Mouse (Mus musculus): ENCODE measurements around the gene Opn3. TPM values are rescaled to one million over a fixed set of nuclear protein-coding genes. Genes with fewer than 3 reads are reported as not detected.

Gene Opn3
- total and polyA plus RNA-seq, 3 experiments, result 0.89 to 2.9 (median 1.6) TPM

DNA sequence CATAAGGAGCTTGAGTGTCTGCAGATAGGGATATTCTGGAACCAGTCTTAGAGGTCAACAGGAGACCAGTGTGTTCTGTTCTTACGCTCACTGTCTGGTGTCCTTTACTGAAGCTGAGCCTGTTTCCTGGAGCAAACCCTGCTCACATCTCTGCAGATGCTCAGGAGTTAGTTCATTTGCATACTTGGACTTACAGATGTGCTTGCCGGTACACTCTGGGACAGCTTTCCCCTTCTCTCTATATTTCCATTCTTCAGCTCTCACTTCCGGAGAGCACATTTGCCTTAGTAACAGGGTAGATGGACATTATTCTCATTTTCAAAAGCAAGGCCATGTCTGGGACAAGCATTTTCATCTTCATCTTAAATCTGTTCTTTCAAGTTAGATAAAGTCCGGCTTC is 44.0 kb downstream of the Opn3 start:
- Histone ChIP-seq H3K27ac (ENCODE audit: insufficient read depth, low read depth) (0 out of 2 replicates have a peak overlapping the region, but pooled peaks have one; percentile 28), H3K79me2 (replicated peaks; ENCODE audit: control insufficient read depth, extremely low read depth, insufficient read depth, poor library complexity, severe bottlenecking) (no peaks in the 10 kb centered on the region), H3K4me1 (ENCODE audit: control insufficient read depth in 1 of 2, insufficient read depth in 2 of 2) (peaks cover 13 to 52% of the 10 kb centered on the region in 2 experiments), H3K4me3 (replicated peaks in 1 of 3; ENCODE audit: low read depth in 2 of 3, low read length in 2 of 3, poor library complexity in 1 of 3) (no peak overlapping the region), H3K36me3 (replicated peaks in 1 of 2; ENCODE audit: control insufficient read depth in 1 of 2, insufficient read depth in 1 of 2, low read length in 1 of 2) (peaks cover 0 to 38% of the 10 kb centered on the region in 2 experiments), H3K9ac (ENCODE audit: insufficient read depth, low read depth) (no peak overlapping the region), H3K9me3 (replicated peaks; ENCODE audit: low read length) (no peaks in the 10 kb centered on the region), H3K4me2 (ENCODE audit: insufficient read depth, low read depth, poor library complexity, severe bottlenecking) (peak overlapping the region; percentile 29; the same call in 1 of the 2 replicates), H3K27me3 (replicated peaks) (no peaks in the 10 kb centered on the region)
- in situ Hi-C loops (cut with MboI; ENCODE audit: low pct_ligation_motif_present, low pct_unique_long_range_greater_than_20kb, low sequenced_read_pairs) (no loop called here), dilution Hi-C loops (cut with MboI; ENCODE audit: extremely low pct_ligation_motif_present, extremely low pct_unique_long_range_greater_than_20kb, low sequenced_read_pairs) (no loop called here)
- peak; percentile 69 for DNase-seq (ENCODE audit: extremely low read depth)
- TF ChIP-seq NELFE (IDR thresholded peaks at IDR 0.05; ENCODE audit: low read depth, low read length), result no peak
- no peak for TF ChIP-seq ZMIZ1 (IDR thresholded peaks at IDR 0.05; ENCODE audit: low read depth, low read length)
- TF ChIP-seq MXI1 (IDR thresholded peaks at IDR 0.05; ENCODE audit: low read depth, low read length), result no peak
- no peak; the same call in 1 of the 2 replicates for TF ChIP-seq MAX (IDR thresholded peaks at IDR 0.05; ENCODE audit: low read length)
- no peak for TF ChIP-seq POLR2AphosphoS2 (IDR thresholded peaks at IDR 0.05; ENCODE audit: low read depth, low read length)
- peak; percentile 59 for TF ChIP-seq ELF1 (IDR thresholded peaks at IDR 0.05; ENCODE audit: low read depth, low read length)
- TF ChIP-seq TCF12 (IDR thresholded peaks at IDR 0.05; ENCODE audit: low read depth, low read length), result 0 out of 2 replicates have a peak, but pooled peaks have one; percentile 39
- no peak for TF ChIP-seq MAZ (IDR thresholded peaks at IDR 0.05; ENCODE audit: low read depth, low read length)
- no peak for TF ChIP-seq NRF1 (IDR thresholded peaks at IDR 0.05; ENCODE audit: low read depth, low read length)
- no peak for TF ChIP-seq KAT2A (IDR thresholded peaks at IDR 0.05; ENCODE audit: insufficient replicate concordance, low read length)
- TF ChIP-seq GABPA (IDR thresholded peaks at IDR 0.05; ENCODE audit: insufficient replicate concordance, low read depth, low read length), result no peak
- TF ChIP-seq MEF2A (IDR thresholded peaks at IDR 0.05; ENCODE audit: borderline replicate concordance, low read depth, low read length), result no peak
- no peak for TF ChIP-seq SIN3A (IDR thresholded peaks at IDR 0.05; ENCODE audit: low read length)
- no peak for TF ChIP-seq USF1 (IDR thresholded peaks at IDR 0.05; ENCODE audit: low read depth, low read length)
- TF ChIP-seq EP300 (IDR thresholded peaks at IDR 0.05; ENCODE audit: low read length), result peak; percentile 86
- 0 out of 2 replicates have a peak, but pooled peaks have one; percentile 42 for TF ChIP-seq ETS1 (conservative IDR thresholded peaks at IDR 0.05; ENCODE audit: low read depth, low read length)
- TF ChIP-seq RAD21 (IDR thresholded peaks at IDR 0.05; ENCODE audit: low read depth, low read length), result no peak; the same call in 1 of the 2 replicates
- 0 out of 2 replicates have a peak, but pooled peaks have one; percentile 16 for TF ChIP-seq HCFC1 (IDR thresholded peaks at IDR 0.05; ENCODE audit: low read depth, low read length)
- TF ChIP-seq BHLHE40 (IDR thresholded peaks at IDR 0.05; ENCODE audit: low read depth, low read length), result peak; percentile 36; the same call in 1 of the 2 replicates
- TF ChIP-seq MYC (IDR thresholded peaks at IDR 0.05; ENCODE audit: low read depth, low read length), result 0 out of 2 replicates have a peak, but pooled peaks have one; percentile 42
- peak; percentile 47; the same call in 1 of the 2 replicates for TF ChIP-seq MAFK (IDR thresholded peaks at IDR 0.05; ENCODE audit: insufficient replicate concordance, low read length)
- peak; percentile 52; the same call in 1 of the 2 replicates for TF ChIP-seq CHD2 (IDR thresholded peaks at IDR 0.05; ENCODE audit: low read length)
- no peak for TF ChIP-seq UBTF (IDR thresholded peaks at IDR 0.05; ENCODE audit: low read depth, low read length)
- TF ChIP-seq ZNF384 (IDR thresholded peaks at IDR 0.05; ENCODE audit: low read depth, low read length), result no peak
- TF ChIP-seq E2F4 (IDR thresholded peaks at IDR 0.05; ENCODE audit: insufficient replicate concordance, low read depth, low read length), result no peak
- TF ChIP-seq SMC3 (IDR thresholded peaks at IDR 0.05; ENCODE audit: low read depth, low read length), result peak; percentile 5; the same call in 1 of the 2 replicates
- peak; percentile 71 for TF ChIP-seq IRF4 (IDR thresholded peaks at IDR 0.05; ENCODE audit: low read depth, low read length)
- peak; percentile 11; the same call in 1 of the 2 replicates for TF ChIP-seq JUN (IDR thresholded peaks at IDR 0.05; ENCODE audit: insufficient read depth, low read depth, low read length)
- TF ChIP-seq TBP (conservative IDR thresholded peaks at IDR 0.05; ENCODE audit: low read depth, low read length), result no peak
- no peak for TF ChIP-seq CTCF (conservative IDR thresholded peaks at IDR 0.05 in 1 of 2, IDR thresholded peaks at IDR 0.05 in 1 of 2; ENCODE audit: low read depth in 2 of 2, low read length in 2 of 2)
- no peak for TF ChIP-seq ZKSCAN1 (IDR thresholded peaks at IDR 0.05; ENCODE audit: borderline replicate concordance, low read depth, low read length)
- TF ChIP-seq USF2 (conservative IDR thresholded peaks at IDR 0.05; ENCODE audit: low read depth, low read length), result no peak
- TF ChIP-seq PAX5 (IDR thresholded peaks at IDR 0.05; ENCODE audit: low read length), result no peak
- TF ChIP-seq POLR2A (IDR thresholded peaks at IDR 0.05; ENCODE audit: low read depth, low read length), result no peak
- TF ChIP-seq JUND (conservative IDR thresholded peaks at IDR 0.05; ENCODE audit: low read depth, low read length), result peak; percentile 59
- TF ChIP-seq RCOR1 (conservative IDR thresholded peaks at IDR 0.05; ENCODE audit: low read depth, low read length), result 0 out of 2 replicates have a peak, but pooled peaks have one; percentile 64
- no peak for TF ChIP-seq CHD1 (IDR thresholded peaks at IDR 0.05; ENCODE audit: low read depth, low read length)
- no peak for TF ChIP-seq ZC3H11A (IDR thresholded peaks at IDR 0.05; ENCODE audit: low read depth, low read length)

Measured in CH12.LX (cell line).